Mouse (Mus musculus) spleen, postnatal 4 days (tissue): ENCODE measurements around the gene Ephb4.

Experiments used
- DNase-seq, 2 experiments: peaks; one replicate each; pipeline ENCODE4 v3.0.0; 2022; ENCODE audit warnings: low spot score in 2 of 2

Ephb4 gene

DNA sequence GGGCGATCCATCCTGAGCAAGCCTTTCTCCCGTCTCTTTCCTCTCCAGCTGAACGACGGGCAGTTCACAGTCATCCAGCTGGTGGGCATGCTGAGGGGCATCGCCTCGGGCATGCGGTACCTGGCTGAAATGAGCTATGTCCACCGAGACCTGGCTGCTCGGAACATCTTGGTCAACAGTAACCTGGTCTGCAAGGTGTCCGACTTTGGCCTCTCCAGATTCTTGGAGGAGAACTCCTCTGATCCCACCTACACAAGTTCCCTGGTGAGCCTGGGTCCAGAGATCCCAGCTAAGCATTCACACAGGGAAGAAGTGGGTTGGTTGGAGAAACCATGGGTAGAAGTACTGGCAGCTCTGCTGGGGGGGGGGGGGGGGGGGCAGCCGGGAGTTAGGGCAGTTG is 19.8 kb downstream of the Ephb4 start:
- DNase-seq: no peak

DNA sequence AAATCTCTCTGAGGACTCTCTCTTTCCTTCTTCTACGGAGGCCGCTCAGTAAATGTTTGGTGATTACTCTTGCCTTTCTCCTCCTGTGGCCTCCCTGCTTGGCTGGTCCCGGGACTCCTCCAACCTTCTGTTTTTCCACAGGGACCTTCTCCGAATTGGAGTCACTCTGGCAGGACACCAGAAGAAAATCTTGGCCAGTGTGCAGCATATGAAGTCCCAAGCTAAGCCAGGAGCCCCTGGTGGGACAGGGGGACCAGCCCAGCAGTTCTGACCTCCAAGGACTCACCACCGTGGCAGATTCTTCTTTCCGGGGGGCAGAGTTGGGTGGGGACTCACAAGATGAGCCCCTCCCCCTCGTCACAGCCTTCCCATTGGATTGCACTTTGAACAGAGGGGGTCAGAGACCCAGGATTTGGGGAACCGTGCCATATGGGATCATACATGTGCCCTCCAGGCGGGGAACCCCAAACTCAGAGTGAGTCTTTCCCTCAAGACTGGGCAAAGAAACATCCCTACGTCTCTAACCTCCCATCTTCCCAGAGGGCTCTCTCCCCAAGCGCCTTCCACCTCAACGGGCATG is 23.6 kb downstream of the Ephb4 start:
- DNase-seq: no peak

DNA sequence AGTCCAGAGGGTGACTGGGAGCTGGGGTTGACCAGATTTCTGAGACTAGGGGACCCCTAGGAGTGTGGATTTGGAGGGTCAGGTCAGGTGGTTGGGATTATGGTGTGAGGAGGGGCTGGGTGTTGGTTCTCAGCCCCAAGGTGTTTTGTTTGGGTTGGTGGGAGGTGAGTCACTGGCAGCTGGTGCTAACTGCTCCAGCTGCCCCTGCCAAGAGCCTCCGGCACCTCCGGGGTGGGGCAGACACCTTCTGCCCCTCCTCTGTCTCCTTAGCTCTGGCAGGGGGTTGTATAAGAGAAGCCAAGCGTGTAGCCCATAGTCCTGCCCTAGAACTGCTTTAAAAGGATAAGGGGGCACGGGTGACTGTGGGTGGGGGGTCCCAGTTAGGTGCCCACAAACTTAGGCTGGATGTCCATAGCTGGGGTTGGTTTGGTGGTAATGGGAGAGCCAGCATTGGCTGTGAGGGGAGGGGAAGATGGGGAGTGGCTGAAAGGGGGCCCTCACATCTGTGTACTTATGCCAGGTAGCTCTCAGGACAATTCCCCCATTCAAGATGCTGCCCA is 24.7 kb downstream of the Ephb4 start:
- DNase-seq: no peak

DNA sequence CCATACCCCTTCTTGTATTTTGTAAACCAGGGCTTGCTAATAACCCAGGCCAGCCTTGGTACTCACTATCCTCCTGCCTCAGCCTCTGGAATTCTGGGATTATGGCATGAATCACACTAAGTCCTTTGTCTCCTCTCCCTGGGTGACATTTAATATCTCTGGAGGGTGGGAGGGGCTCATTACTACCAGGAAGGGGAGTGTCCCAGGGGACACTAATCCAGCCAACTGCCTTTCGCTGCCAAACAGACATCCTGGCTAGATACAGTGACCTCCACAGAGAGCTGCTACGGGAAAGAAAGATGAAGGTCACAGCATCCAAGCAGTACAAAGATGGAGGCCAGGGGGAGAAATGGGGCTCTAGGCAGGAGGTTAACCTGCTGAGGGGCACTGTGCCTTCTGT is 25.7 kb downstream of the Ephb4 start:
- DNase-seq: no peak

DNA sequence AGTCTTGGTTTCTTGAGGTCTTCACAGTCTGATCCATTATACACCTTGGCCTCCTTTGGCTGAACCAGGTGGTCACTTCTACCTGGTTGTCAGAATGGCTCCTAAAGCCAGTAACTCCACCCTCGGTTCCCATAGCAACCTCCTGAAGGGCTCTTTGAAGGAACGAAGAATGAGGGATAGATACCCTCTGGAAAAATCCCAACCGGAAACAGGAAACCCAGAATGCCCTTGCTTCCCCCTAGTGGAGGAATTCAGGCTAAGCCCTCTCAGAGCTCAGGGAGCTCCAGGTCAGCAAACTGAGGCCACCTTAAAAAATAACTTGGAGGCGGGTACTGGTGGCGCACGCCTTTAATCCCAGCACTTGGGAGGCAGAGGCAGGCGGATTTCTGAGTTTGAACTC is 26.3 kb downstream of the Ephb4 start:
- no peak for DNase-seq

DNA sequence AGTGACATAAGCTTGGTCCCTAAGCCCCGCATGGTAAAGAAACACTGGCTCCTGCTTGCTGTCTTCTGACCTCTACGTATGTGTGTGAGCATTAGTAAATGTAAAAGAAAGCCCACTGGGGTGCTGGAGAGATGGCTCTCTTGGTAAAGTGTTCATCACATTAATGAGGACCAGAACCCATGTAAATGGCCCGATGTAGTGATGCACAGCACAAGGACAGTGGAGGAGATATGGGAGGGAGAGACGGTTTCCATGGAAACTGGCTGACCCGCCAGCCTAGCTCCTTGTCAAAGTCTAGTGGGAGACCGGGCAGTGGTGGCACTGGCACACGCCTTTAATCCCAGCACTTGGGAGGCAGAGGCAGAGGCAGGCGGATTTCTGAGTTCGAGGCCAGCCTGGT is 26.8 kb downstream of the Ephb4 start:
- DNase-seq: no peak

DNA sequence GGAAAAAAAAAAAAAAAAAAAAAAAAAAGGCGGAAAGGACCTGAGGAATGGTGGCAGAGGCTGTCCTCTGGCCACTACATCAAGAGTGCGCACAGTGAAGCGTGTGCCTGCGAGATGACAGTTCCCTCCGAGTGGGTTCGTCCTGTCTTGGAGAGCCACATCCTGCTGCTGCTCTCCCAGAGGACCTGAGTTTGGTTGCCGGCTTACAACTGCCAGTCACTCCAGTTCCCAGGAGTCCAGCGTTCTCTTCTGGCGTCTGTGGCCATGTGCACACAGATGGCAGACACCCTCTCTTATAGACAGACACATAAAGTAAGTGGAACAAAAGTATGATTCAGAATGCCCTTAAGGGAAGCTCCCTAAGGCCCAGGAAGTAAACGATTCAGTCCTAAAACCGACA is 27.3 kb downstream of the Ephb4 start:
- DNase-seq: no peak

DNA sequence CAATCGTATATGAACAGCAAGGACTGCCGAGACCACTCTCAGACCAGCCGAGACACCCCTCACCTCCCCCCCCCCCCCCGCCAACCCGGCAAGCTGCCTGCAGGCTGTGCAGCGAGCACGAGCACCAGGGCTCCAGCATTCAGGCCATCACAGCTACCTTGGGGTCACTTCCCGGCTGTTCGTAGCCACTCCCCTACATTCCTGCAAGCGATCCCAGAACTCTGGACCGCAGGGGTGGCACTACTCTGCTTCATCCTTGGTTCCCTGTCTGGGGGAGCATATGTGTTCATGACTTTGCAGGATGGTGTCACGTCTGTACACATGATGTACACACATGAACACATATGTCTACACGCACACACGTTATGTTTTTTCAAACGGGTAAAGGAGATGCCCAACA is 27.7 kb downstream of the Ephb4 start:
- DNase-seq: no peak

DNA sequence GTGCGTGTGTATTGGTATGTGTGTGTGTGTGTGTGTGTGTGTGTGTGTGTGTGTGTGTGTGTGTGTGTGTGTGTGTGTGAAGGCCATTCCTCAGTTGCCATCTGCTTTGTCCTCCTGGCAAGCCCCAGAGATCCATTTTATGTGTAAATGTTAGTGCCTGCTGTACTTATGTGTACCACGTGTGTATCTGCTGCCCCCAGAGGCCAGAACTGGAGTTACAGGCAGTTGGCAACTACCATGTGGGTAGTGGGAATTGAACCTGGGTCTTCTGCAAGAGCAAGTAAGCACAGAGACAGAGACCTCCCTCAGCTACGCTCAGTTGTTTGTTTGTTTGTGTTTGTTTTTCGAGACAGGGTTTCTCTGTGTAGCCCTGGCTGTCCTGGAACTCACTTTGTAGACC is 31.2 kb downstream of the Ephb4 start:
- peak; percentile 56 to 85 for DNase-seq

DNA sequence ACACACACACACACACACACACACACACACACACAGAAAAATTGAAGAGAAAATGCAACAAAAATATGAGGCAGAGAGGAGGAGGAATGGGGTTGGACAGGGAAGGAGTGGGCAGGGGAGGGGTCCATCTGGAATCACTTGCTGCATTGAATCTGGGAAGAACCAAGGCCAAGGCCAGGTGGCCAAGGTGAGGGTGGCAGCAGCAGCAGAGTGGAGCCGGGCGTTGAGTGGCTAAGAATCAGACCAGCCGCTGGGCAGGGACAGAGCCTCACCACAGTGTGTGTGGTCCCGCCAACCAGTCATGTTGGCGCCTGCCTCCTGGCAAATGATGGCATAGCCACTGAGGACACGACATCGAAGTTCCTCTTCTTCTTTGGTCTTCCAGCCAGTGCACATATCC is 33.5 kb downstream of the Ephb4 start:
- no peak for DNase-seq

DNA sequence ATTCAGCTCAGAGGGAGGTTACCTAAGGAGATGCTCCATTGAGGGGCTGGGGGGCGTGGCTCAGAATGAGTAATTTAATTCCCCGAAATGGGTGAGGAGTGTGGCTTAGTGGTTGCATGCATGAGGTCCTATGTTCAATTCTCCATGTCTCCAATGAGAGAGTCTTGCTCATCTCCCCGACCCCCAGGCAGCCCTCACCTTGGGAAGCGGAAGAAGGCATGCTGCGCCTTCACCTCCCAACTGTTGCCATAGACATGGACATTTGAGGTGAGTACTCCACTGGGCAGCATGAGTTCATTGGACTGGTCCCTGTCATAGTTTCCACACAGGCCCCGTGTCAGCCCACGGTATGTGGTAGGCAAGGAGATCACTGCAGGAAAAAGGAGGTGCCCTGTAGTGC is 36.8 kb downstream of the Ephb4 start:
- DNase-seq: no peak

DNA sequence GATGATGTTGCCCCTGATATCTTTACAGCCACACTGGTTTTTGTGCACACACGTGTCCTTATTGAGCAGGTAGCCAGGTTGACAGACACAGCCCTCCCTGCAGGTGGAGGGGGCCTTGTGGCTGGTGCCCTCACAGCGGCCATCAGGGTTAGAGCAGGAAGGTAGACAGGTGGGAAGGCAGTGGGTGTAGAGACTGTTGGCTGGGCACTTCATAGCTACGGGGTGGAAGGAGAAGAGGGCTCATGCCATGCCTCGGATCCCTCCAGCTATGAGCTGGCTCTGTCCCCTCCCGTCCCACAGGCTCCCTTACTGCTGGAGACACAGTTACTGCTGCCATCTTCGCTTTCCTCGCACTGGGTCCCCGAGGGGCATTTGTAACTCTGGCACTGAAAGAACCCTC is 41.7 kb downstream of the Ephb4 start:
- no peak for DNase-seq

DNA sequence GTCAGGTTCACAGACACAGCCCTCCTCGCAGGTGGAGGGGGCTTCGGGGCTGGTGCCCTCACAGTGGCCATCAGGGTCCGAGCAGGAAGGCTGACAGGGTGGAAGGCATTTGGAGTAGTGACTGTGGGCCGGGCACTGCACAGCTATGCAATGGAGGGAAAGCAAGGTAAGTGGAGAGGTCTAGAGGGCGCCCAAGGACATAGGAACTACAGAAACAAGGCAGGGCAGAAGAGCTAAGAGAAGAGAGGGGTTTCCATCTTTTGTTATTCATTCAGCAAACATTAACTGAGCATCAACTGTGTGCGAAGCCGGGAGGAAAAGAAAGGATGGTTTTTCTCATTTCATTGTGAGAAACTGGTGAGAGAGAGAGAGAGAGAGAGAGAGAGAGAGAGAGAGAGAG is 44.5 kb downstream of the Ephb4 start:
- no peak for DNase-seq

DNA sequence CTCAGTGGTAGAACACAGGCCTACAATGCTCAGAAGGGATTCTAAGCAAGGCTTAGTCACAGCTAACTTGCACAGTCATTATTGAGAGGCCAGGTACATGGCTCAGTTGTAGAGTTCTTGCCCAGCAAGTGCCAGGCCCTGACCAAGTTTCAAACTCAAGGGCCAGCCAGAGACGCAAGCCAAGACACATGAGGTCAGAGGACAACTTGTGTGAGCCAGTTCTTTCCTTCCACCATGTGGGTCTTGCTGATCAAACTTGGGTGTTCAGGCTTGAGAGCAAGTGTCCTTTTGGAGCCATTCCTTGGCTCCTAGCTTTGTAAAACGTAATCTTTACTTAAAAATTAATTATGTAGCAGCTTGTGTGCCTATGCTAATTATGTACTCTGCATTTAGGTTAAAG is 54.2 kb downstream of the Ephb4 start:
- no peak for DNase-seq

DNA sequence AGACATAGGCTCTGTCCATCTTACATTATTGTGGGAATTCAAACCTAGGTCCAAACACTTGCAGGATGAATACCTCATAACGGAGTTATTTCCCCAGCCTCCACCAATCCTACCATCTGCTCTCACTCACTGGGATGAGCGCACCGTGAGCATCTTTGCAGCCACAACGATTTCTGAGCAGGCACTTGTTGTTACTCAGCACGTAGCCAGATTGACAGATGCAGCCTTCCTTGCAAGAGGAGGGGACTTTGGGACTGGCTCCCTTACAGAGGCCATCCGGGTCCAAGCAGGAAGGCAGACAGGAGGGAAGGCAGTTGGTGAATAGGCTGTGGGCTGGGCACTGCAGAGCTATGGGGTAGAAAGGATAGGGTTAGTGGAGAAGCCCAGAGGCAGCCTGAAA is 59.5 kb downstream of the Ephb4 start:
- no peak for DNase-seq

DNA sequence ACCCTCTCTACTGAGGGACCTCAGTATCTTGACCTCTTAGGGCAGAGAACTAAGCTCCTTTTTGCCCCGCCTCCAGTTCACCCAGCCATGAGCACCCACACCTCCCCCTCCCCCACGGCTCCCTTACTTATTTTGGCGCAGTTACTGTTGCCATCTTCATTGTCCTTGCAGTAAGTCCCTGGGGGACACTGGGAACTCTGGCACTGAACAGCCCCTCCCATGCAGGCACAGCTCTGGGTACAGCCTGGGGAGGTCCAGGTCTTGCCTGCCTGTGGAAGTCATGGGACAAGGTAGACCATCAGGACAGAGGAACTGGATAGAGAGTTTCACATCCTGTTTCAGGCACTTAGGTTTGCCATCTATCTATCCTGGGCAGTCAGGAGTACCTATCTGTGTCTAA is 60.2 kb downstream of the Ephb4 start:
- no peak for DNase-seq

DNA sequence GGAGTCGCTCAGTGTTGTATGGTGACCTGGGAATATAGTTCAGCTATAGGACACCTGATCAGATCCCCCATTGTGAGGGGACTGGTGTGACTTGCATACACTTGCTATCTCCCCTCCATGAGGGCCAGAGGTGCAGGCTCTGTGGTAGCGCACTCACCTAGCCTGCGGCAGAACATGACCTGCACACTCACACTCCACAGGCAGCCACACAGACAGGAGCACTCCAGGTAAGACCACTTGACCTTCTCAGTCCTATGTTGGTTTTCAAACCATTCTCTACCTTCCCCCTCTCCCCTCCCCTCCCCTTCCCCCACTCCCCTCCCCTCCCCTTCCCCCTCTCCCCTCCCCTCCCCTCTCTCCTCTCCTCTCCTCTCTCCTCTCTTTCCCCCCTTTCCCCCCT is 60.6 kb downstream of the Ephb4 start:
- no peak for DNase-seq

DNA sequence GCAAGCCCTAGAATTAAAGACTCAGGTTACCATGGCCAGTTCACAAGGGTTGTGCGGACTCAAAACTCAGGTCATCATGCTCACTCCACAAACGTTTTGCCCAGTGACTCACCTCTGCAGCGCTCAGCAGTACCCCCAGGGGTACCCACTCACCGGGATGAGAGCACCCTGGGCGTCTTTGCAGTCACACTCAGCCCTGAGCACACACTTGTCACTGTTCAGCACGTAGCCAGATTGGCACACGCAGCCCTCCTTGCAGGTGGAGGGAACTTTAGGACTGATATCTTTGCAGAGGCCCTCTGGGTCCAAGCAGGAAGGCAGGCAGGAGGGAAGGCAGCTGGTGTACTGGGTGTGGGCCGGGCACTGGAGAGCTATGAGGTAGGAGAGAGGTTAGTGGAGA is 61.3 kb downstream of the Ephb4 start:
- DNase-seq: no peak

DNA sequence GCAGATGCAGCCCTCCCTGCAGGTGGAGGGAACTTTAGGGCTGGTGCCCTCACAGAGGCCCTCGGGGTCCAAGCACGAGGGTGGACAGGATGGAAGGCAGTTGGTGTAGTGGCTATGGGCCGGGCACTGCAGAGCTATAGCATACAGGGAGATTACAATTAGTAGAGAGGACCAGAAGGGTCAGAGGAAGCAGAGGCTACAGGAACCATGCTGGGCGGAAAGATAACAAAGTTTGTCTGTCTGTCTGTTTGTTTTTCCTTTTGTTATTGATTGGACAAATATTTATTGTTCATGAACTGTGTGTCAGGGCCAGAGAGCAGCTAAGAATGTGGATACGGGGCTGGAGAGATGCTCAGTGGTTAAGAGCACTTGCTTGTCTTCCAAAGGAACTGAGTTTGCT is 64.3 kb downstream of the Ephb4 start:
- no peak for DNase-seq

DNA sequence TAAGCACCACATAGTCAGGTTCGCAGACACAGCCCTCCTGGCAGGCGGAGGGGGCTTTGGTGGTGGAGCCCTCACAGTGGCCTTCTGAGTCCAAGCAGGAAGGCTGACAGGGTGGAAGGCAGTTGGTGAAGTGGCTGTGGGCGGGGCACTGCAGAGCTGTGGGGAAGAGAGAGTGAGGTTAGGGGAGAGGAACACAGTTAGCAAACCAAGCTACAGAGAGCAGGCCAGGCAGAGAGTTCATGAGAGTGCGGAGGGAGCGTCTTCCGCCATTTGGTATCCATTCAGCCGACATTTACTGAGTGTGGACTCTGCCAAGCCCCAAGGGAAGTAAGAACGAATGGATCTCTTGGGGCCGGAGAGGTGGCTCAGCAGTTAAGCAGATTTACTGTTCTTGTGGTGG is 69.2 kb downstream of the Ephb4 start:
- DNase-seq: no peak

DNA sequence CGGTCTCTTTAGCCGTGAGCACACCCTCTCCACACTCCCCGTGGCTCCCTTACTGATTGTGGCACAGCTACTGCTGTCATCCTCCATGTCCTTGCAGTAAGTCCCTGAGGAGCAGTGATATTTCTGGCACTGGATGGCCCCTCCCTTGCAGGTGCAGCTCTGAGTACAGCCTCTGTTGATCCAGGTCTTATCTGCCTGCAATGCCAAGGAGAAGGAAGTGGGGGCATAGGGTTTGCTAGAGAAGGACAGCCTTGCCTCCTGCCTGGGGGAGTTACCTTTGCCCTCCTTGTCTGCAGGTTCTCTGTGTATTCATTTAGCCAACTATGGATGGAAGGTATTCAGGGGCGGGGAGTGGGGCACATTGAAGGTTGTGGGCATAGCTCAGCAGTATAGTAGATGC is 69.9 kb downstream of the Ephb4 start:
- no peak for DNase-seq

DNA sequence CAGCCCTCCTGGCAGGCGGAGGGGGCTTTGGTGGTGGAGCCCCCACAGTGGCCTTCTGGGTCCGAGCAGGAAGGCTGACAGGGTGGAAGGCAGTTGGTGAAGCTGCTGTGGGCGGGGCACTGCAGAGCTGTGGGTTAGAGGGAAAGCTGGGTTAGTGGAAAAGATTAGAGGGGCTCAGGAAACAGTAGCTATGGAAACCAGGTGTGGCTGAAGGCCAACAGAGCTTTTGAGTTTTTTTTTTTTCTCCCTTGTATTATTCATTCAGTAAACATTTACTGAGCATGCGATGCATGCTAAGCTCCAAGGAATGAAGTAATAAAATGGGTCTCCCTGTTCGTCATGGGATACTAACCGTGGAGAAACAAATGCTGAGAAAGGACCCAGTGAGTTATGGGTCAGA is 75.7 kb downstream of the Ephb4 start:
- DNase-seq: no peak
